Mouse (Mus musculus): ENCODE data around the gene Slain2.
"Not testable (repeated sequence)": the region's sequence is repeated elsewhere in the genome, so short reads cannot be mapped to it uniquely, and the experiment has no call there.

Gene Slain2

DNA sequence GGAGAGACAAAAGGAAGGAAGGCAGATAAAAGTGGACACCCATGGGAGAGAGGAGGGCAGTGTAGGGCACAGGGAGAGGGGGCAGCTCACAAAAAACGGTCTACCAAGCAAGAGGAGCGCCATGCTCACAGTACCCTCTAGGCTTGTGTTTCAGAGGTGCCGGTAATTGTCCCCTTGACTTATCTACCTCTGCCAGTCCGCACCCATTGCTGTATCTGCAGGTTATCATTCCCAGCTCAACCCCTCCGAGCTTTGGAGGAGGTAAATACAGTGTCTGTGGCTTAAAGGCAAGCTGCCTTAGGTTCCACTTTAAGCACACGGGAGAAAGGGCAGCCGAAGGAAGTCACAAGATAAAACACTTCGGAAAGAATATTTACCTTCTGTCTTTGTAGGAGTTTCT, 14.8 kb upstream of the Slain2 start:
- in situ Hi-C loops (cut with MboI, MseI): no loop called here

DNA sequence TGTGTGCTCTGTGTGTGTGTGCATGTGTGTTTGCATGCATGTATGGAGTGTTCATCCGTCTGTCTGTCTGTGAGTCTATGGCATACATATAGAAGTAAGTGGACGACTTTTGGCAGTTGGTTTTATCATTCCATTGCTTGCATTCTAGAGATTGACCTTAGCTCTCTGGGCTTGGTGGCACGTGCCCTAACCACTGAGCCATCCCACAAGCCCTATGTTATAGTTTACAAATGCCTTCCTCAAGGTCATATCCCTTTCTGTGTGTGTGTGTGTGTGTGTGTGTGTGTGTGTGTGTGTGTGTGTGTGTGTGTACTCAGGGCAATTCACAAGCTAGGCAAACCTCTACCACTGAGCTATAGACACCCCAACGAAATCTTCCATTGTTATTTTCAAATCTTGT, 12.2 kb upstream of the Slain2 start:
- in situ Hi-C loops (cut with MboI, MseI): no loop called here

DNA sequence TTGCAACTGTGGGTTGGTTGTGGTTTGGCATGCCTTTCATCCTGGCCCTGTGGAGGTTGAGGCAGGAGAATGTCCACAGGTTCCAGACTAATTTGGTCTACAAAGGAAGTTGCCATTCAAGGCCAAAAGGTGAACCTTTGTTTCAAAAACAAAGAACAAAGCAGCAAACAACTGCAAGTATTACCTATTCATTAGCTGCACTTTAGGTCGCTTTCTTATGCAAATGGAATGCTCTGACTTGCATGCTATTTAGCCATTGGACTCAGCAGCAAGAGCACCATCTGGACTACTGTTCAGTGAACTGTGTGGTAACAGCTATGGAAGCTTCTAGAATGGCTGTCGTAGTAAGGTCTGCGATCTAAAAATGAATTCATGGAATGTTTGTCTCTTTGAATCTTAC, 11.8 kb upstream of the Slain2 start:
- in situ Hi-C loops (cut with MboI, MseI): no loop called here

DNA sequence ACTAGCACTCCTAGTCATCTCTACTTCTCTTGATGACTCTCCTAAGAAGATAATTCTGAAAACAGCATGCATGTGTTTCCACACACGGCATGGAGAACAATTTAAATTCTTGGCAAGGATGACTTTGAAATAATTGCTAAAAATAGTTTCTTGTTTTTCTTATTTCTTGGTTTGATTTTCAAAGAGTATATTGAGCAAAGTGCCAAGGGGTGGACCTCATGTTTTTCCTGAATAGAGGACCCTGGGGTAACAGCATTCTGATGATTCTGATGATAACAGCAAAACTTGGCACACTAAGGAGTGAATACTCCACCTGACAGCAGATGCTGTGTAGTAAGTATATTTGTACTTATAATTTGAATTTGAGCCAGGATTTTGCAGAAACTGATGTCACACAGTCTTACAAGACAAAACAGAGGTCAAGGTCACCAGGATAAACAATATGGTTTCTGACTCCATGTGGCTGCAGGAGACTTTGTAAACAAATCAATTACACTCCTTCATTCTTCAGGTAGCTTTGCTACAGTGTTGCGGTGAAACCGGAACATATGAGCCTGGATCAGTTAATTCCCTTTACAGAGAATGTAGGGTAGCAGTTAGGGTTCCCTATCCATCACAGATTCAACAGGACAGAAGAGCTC, 11.1 kb upstream of the Slain2 start:
- in situ Hi-C loops (cut with MboI, MseI): no loop called here

DNA sequence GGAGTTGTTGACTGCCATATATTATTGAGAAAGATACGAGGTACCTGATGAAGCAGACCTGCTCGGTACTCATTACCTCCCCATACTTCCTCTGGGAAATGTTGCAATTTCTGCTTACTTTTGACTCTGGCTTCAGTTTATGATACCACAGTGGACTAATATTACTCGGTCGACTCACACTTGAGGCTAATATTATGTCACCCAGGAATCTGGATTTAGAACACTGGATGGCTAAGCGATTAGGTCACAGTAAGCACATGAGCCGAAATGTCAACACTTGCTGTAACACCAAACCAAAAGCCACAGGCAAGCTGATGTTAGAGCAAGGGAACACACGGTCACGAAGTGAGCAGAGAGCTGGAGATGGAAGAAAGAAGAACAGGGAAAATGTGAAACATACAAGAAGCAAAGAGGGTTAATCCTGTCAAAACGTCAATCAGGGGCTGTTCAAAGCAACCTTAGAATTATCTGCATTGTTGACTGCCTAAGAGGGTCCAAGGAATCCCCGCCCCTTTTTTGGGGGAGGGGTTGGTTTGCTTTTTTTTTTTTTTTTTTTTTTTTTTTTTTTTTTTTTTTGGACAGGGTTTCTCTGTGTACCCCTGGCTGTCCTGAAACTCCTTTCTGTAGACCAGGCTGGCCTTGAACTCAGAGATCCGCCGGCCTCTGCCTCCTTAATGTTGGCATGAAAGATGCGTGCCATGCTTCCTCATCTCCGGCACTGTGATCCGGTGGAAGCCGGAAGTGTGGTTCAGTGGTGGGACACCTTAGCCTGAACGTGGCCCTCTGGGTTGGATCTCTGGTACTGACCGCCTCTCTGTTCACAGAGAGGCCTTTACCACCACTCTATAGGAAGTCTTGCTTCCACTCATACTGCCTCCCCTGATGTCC, 9.0 kb upstream of the Slain2 start:
- in situ Hi-C loops (cut with MboI, MseI): loop anchor here (5.0 kb wide), 1 partner anchor 67 kb away; the partner anchor contains the start of gene Gm10135

DNA sequence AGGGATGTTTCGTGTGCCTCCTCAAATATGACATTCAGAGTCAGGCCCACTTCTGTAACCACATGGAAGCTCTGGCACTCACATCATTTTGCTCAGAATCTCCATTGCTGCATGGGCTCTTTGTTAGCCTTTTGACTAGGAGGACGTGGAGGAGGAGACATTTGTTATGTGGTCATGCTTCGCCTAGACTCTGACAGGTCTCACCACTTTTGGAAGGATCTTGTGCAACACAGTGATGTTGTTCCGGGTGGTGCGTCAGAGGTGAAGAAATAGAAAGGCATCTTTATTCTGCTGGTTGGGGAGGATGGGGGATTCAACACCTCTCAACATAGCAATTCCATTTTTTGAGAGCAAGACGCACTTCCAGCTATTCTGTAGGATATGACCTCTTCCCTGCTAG, 6.7 kb upstream of the Slain2 start:
- in situ Hi-C loops (cut with MboI, MseI): loop anchor here (5.0 kb wide), 1 partner anchor 65 kb away; the partner anchor contains the start of gene Gm10135

DNA sequence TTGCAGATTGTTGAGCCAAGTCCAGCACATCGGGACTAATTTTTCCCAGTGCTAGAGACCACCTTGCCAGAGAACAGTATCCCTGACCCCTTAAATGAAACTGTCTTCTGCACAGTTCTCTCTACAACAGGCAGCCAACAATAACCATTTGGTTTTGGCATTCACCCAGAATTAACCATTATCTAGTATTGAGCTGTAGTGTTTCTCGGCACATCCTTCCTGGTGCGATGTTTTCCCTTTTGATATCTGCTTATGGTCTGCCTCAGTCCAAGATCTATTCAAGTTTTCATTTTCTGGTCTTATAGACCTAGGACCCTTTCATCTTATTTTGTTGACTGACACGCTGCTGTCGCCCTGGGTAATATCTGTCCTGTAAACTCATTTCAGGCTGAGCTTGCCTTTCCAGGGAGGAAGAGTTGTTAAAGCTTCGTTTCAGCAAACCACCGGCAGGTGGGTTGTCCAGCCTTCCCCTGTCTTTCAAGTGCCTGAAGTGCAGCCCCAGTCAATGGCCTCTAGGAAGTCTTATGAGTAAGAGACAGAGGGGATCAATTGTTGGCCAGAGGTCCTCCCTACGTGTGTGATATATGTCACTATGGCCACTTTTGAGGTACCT, 5.7 kb upstream of the Slain2 start:
- in situ Hi-C loops (cut with MboI, MseI): loop anchor here (5.0 kb wide), 1 partner anchor 64 kb away; the partner anchor contains the start of gene Gm10135

DNA sequence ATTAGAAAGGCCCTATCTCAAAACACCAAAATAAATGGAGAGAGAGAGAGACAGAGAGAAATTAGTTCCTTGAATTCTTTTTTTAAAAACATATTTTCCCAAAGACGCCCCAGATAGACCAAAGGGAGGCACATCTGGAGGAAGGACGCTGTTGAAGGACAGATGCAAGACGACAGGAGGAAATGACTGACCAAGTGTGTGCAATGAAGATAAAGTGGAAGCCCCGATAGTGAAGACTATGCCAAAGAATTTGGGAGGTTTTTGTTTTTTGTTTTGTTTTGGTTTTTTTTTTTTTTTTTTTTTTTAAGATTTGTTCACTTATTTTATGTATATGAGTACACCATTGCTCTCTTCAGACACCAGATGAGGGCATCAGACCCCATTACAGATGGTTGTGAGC, 4.7 kb upstream of the Slain2 start:
- in situ Hi-C loops (cut with MboI, MseI): loop anchor here (5.0 kb wide), 1 partner anchor 63 kb away; the partner anchor contains the start of gene Gm10135

DNA sequence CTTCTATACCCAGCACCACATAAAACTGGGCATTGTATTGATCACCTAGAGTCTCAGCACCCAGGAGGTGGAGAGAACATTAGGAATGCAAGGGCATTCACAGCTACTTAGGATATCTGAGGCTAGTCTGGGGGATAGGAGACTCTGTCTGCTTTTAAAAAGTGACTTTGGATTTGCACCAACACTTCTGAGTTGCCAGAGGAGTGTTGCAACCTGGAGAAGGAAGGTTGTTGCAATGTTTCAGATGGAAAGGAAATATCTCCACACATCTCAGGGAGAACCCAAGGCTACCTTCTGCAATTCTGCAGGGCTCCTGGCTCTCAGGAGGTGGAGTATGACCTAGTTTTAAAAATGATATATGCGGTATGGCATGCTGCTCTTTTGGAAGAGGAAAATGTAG, 3.7 kb upstream of the Slain2 start:
- in situ Hi-C loops (cut with MboI, MseI): no loop called here

DNA sequence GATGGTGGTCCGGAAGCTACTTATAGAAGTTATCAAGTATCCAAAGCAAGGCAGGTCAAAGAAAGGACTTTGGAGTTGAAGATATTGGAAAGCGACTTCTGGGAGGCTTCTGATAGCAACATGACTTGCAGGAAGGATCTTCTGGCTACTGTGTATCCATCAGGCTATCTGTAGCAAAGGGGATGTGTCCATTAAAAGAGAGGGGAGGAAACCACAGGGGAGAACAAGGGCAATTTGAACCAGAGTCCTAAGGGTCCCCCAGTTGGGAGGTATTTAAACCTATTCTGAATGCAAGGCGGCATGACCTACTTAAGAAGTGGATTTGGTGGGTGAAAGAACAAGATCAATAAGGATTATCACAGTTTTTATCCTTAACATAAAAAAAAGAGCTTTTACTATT, 2.8 kb upstream of the Slain2 start:
- in situ Hi-C loops (cut with MboI, MseI): no loop called here

DNA sequence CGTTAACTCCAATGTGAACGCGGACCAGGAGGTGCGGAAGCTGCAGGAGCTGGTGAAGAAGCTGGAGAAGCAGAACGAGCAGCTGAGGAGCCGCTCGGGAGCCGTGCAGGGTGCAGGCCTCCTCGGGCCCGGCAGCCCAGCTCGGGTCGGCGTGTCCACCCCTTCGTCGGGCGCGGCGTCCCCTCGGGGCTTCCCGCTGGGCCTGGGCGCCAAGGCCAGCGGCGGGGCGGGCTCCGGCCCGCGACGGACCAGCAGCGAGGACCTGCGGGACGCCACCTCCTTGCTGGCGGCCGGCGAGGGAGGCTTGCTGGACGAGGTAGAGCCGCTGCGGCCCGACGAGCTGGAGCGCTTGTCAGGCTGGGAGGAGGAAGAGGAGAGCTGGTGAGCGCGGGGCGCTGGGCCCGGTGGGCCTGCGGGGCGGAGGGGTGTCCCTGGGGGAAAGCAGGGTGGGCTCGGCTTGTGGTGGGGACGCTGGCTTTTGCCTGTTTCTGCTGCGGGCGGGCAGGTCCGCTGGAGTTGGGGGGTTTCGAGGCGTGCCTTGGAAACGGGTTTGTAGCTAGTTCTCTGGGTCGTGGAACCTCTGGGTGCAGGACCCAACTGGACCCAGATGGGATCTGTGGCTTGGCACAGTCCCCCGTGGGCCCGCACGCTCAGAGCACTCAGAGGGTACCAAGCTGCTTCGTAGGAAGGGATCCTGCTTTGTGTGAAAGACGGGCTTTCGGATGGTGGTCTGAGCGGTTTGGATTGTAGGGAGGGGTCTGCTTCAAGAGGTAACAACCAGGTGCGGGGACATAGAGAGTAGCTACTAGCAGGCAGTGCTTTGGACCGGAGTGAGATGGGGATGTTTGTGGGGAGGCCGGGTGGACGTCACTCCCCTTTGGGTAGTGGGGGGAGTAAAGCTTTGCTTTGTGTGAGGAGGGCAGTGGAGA, 793 bp downstream of the Slain2 start:
- in situ Hi-C loops (cut with MboI, MseI): no loop called here

DNA sequence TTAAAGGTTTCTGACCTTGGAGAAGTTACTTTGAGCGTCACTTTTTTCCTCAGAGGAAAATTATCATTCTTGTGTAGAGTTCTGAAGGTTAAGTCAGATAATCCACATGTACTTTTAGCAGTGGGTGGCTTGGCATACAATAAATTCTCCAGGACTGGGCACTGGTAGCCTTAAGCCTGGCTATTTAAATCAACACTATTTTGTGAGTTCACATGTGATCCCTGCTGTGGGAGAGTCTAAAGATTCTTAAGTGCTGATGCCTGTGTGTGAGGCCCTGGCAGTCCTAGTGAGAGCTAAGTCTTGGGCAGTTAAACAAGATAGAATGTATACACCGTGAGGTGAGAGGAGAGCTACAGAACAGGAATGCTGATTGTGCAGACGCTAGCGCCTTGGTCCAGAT, 1.9 kb downstream of the Slain2 start:
- in situ Hi-C loops (cut with MboI, MseI): no loop called here

DNA sequence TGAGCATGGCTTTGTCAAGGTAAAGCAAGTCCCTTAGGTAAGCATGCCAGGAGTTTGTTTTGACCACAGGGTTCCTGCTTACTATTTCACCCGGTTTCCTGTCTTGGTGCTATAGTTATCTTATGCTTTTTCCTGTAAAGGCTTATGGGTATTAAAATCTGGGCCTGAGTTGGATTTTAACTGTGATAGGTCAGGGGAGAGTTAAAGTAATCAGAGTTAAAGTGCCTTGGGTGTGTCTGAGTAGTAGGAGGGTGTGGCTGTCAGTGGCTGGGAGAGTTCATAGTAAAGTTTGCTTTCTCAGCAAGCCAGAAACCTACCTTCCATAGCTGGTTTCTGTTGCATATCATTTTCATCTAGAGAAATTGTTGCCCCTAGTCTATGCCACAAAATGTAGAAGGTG, 2.7 kb downstream of the Slain2 start:
- in situ Hi-C loops (cut with MboI, MseI): no loop called here

DNA sequence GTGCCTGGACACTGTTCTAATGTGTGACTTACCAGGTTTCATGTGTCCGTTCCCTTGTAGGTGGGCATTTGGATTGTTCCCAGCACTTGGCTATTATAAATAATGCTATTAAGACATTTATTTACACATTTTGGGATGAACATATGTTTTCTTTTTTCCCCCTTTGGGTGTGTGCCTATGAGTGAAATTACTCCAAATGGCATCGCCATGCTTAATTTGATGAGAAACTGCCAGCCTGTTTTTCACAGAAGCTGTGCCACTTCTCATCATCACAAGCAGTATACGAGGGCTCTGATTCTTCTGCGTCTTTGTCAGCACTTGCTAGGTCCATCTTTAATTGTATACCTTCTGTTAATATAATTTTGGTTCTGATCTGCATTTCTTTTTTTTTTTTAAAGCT, 6.3 kb downstream of the Slain2 start:
- in situ Hi-C loops (cut with MboI, MseI): no loop called here

DNA sequence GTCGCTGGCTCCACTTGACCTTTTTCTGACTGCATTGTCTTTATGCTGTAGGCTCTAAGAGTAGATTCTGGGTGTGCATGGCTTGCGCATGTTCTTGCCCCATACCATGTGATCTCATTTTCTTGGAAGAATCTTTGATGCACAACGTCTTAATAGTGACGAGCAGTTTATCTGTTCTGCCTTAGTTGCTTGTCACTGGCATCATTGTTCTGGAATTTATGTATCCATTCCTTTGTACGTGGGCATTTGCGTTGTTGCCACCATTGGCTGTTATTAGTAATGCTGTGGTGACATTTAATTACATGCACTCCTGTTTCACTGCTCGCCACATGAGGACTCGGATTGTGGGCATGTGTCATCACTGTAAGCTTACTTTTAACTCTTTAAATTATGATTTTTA, 7.1 kb downstream of the Slain2 start:
- in situ Hi-C loops (cut with MboI, MseI): no loop called here

DNA sequence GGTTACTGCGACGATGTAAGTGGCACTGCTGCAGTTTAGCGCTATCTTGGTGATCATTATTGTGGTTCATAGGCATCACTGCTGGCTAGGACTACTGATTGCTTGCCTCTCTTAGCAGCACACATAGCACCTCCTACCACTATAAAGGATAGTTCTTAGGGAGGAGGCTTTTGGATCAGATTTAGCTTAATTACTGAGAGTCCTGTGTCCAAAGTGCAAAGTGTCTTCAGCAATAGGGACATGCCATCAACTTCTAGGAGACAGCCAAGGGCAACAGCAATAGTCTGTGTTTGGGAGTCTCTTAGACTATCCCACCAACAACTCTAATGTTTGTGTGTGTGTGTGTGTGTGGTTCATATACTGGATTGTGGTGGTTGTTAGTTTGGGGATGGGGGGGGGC, 8.7 kb downstream of the Slain2 start:
- in situ Hi-C loops (cut with MboI, MseI): no loop called here

DNA sequence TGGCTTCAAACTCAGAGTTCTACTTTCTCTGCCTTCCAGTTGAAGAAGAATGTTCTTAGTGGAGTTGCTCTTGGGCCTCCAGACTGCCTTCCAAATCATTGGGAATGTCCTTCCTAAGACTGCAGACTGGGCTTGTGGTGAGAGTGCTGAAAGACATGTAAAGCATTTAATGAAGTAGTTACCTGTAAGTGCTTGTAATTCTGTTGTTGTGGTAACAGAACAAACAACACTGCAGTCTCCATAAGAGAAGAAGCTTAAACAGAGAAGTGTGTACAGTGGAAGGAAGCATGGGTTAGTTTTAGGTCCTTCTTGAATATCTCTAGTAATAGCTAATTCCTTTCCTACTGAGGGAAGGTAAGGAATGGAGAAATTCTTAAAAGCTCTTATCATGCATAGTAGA, 13.0 kb downstream of the Slain2 start:
- in situ Hi-C loops (cut with MboI, MseI): no loop called here

DNA sequence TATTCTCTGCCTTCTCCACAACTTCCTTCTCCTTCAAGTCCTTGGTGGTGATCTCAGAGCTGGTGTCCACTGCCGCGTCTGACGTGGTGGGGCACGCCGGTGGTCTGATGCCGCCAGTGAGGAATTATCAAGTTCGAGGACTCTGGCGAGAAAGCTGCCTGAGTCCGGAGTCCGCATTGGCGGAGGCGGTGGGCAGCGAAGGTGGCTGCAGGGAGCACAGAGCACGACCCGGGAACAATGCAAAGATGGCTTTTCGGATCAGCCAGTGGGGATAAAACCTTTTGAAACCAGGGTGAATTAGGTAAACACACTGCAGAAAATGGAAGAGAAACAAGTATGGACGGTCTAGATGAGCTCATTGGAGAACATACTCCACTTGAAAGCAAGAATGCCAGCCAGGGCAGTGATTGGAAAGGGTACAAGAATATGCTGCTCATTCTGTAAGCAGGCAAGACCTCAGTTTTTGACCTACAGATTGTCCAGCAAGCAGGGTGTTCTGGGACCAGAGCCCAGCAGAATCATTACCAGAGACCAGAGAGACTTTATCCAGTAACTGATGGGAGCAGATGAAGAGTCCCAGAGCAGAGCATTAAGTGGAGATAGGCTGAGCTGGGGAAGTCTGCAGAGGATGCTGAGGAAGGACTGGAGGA, 19.0 kb downstream of the Slain2 start:
- in situ Hi-C loops (cut with MboI, MseI): no loop called here

DNA sequence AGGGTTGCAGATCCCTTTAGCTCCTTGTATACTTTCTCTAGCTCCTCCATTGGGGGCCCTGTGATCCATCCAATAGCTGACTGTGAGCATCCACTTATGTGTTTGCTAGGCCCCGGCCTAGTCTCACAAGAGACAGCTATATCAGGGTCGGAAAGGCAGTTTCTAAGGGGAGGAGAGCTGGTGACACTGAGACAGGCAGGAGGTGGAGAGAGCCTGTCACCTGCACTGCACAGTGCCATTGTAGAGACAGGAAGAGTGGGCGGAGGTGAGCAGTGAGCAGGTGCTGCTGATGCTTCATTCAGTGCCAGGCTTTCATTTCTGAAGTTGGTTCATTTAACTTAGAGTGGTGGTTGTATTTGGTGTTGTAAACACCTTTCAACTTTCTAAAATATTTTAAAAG, 24.3 kb downstream of the Slain2 start:
- in situ Hi-C loops (cut with MboI, MseI): not testable (repeated sequence)

DNA sequence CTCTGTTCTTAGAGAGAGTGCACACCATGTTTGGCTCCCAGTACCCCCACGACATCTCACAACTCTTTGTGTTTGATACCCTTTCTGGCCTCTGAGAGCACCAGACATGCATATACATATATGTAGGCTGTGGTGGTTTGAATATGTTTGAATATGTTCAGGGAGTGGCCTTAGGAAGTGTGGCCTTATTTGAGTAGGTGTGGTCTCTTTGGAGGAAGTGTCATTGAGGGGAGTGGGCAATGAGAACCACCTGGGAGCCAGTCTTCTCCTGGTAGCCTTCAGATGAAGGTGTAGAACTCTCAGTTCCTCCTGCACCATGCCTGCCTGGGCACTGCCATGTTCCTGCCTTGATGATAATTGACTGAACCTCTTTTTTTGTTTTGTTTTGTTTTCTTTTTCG, 25.2 kb downstream of the Slain2 start:
- in situ Hi-C loops (cut with MboI, MseI): no loop called here

DNA sequence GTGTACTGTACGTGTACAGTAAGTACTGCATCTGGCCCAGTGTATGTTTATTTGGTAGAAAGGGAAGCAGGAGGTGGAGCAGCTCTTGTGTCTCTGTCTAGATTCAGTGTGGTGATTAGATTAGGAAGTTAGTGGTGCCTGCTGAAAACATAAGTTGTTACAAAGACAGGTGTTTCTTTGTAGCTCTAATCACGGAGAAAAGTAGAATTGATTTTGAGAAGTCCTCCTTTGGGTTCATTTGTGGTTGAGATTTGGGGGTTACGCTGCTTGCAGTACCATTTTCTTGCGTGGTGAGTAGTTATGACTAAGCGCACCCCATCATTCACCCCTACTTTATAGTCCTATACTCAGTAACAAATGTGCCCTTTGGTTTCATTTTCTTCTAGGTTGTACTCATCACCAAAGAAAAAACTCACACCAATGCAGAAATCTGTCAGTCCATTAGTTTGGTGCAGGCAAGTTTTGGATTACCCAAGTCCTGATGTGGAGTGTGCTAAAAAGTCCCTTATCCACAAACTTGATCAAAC, 26.9 kb downstream of the Slain2 start:
- in situ Hi-C loops (cut with MboI, MseI): no loop called here

Data from regulatory T cell (primary cell).